7 mouse cellular contexts compared by ENCODE assay signal in the genomic region with DNA sequence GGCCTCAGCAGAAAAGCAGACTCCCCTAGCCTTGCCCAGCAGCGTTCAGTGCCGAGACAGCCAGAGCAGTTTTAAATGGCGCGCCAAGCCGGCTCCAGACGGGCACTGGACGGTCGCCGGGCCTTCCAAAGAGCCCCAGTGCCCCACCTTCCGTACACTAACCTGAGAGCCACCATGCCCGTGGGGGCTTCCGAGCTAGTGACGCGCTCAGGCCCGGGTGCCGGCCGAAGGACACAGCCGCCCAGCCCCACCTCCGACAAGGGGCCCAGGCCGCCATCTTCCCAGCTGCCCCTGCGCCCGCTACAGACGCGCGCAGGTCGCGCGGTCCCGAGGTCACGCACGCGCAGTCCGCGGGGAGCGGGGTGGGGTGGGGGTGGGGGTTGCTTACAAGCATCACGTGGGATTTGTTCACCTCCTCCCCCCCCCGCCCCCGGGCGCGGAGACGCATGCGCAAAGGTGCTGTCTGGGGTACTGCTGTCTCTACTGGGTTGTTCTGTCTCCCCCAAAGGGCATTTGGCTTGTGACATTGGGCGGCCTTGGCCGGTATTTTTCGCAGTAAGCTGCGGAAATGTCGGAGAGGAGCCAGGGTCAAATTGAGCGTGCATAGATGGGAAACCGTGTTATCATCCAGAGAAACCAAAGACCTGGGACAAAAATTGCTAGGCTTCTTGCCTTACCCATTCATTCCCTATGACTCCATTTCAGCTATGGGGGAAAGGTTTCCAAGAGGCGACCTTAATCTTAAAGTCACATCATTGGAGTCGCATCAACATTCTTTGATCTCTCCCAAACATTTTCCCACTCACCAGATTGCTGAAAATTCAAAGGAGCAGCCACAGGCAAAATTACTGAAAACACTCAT. TPM values are rescaled to one million over a fixed set of nuclear protein-coding genes. Genes with fewer than 3 reads are reported as not detected.
DNase-seq lines count a peak whose midpoint lies in the region; ATAC-seq lines count a peak whose summit lies in the region.

A gene (minus strand): TSS at position 341 of the 862 bp plus-strand sequence.

- under 1% methylated on average over 51 of the region's 51 CpGs for WGBS in intestine, embryonic 15.5 days
- WGBS in midbrain, embryonic 10.5 days = under 1% methylated on average over 49 of the region's 51 CpGs

- peak; percentile 99 for ATAC-seq in intestine, embryonic 15.5 days

- peak within 1 kb of the TSS; percentile 96 for H3K9ac ChIP-seq in intestine, embryonic 15.5 days

- no peaks in the 10 kb centered on the region for H3K27me3 ChIP-seq in intestine, embryonic 15.5 days (replicated peaks)
- H3K27me3 ChIP-seq in midbrain, embryonic 10.5 days (ENCODE audit: low read depth, poor library complexity, severe bottlenecking) = no peaks in the 10 kb centered on the region

- peaks cover 4% of the 10 kb centered on the region; the same call in 1 of the 2 replicates for H3K4me1 ChIP-seq in intestine, embryonic 15.5 days (replicated peaks)
- peaks cover 26% of the 10 kb centered on the region for H3K4me1 ChIP-seq in midbrain, embryonic 10.5 days

- H3K4me2 ChIP-seq in intestine, embryonic 15.5 days (replicated peaks) = peak within 1 kb of the TSS; percentile 59

- intact Hi-C loops in left cerebral cortex, postnatal 25 days (cut with DNase I) = loop anchor here (1.0 kb wide), 1 partner anchor 19 kb away; a partner anchor contains a TSS

- H3K9me3 ChIP-seq in intestine, embryonic 15.5 days = no peaks in the 10 kb centered on the region
- H3K9me3 ChIP-seq in midbrain, embryonic 10.5 days (replicated peaks) = no peaks in the 10 kb centered on the region

- peak within 1 kb of the TSS; percentile 82 for H3K4me3 ChIP-seq in intestine, embryonic 15.5 days (replicated peaks)
- peak within 1 kb of the TSS; percentile 76 for H3K4me3 ChIP-seq in midbrain, embryonic 10.5 days

- H3K27ac ChIP-seq in intestine, embryonic 15.5 days = peak within 1 kb of the TSS; percentile 93
- peak within 1 kb of the TSS; percentile 97 for H3K27ac ChIP-seq in midbrain, embryonic 10.5 days (replicated peaks)

- DNase-seq in adrenal gland, adult 18-20 months (ENCODE audit: low spot score in 2 of 2) = peak; percentile 97
- peak; percentile 95 for DNase-seq in embryo, embryonic 11 days
- DNase-seq in gastrocnemius, postnatal 25 days = peak; percentile 97
- peak; percentile 90 to 98 for DNase-seq in left cerebral cortex, postnatal 25 days (ENCODE audit: low spot score in 2 of 2)
- peak; percentile 97 for DNase-seq in midbrain, embryonic 10.5 days (ENCODE audit: low spot score)
- peak; percentile 99 for DNase-seq in right cerebral cortex, postnatal 4 days

- H3K36me3 ChIP-seq in intestine, embryonic 15.5 days = no peaks in the 10 kb centered on the region
- peaks cover 17% of the 10 kb centered on the region for H3K36me3 ChIP-seq in midbrain, embryonic 10.5 days

RNA-seq across cellular contexts. Expression of the gene that starts here (rescaled TPM):
- total RNA-seq in adrenal gland, adult 18-20 months (2021) = 10 to 100 TPM; 14.2 to 27.5 TPM
- 10 to 100 TPM; 10.5 to 13.5 TPM for total RNA-seq in gastrocnemius, postnatal 25 days (2021)
- 33.1 and 35.1 TPM in 2 replicates for polyA plus RNA-seq in intestine, embryonic 15.5 days (2015; fragmentation: Nextera tagmentation; extraction: Ambion mirVana)
- 10 to 100 TPM; 23.0 to 25.4 TPM for total RNA-seq in left cerebral cortex, postnatal 25 days (2021)
- polyA plus RNA-seq in midbrain, embryonic 10.5 days (2016; fragmentation: Nextera tagmentation; extraction: Ambion mirVana) = 46.9 and 50.1 TPM in 2 replicates

Comparison
In these comparisons a context has a peak if more than half of its experiments do, and no peak if none do; other contexts are left out.
1. Peak in every context shown above with its lines: DNase-seq, ATAC-seq, H3K4me3 ChIP-seq and H3K27ac ChIP-seq.